Mouse (Mus musculus): ENCODE measurements at regions not wholly inside any gene's neighbourhood (a gene's known extent, or its start where the extent isn't known, plus 50 kb on each side); places are given as distances from the start of the nearest gene placed in this dataset.
A peak's percentile ranks its signal among the peaks of the same experiment; 100 is the strongest.

- H3K4me2 ChIP-seq = no peak overlapping the region
- H3K4me1 ChIP-seq = no peaks in the 10 kb centered on the region
- H3K27ac ChIP-seq = no peak overlapping the region
- H3K4me3 ChIP-seq = no peak overlapping the region
- ATAC-seq (replicated peaks) = no peak
- H3K27me3 ChIP-seq (replicated peaks) = no peaks in the 10 kb centered on the region
- H3K9ac ChIP-seq = no peak overlapping the region
- no peaks in the 10 kb centered on the region for H3K36me3 ChIP-seq (replicated peaks)
- H3K9me3 ChIP-seq = no peaks in the 10 kb centered on the region
- WGBS = 79% methylated on average over 4 of the region's 4 CpGs
Measured at GRCm38 (mm10) chr8:87075921-87076320, 190.9 kb upstream of the N4bp1 start.

GRCm38 (mm10) chr8:87071224-87071623, 186.2 kb upstream of the N4bp1 start:
- no peak for ATAC-seq (replicated peaks)
- Histone ChIP-seq H3K4me2 (no peak overlapping the region), H3K4me3 (no peak overlapping the region), H3K9me3 (no peaks in the 10 kb centered on the region), H3K27ac (no peak overlapping the region), H3K36me3 (replicated peaks) (no peaks in the 10 kb centered on the region), H3K27me3 (replicated peaks) (no peaks in the 10 kb centered on the region), H3K4me1 (no peaks in the 10 kb centered on the region), H3K9ac (no peak overlapping the region)

- Histone ChIP-seq H3K4me3 (no peak overlapping the region), H3K4me2 (no peak overlapping the region)
- no peak for ATAC-seq (replicated peaks)
Measured at GRCm38 (mm10) chr8:87067106-87067505, 182.0 kb upstream of the N4bp1 start.

DNA sequence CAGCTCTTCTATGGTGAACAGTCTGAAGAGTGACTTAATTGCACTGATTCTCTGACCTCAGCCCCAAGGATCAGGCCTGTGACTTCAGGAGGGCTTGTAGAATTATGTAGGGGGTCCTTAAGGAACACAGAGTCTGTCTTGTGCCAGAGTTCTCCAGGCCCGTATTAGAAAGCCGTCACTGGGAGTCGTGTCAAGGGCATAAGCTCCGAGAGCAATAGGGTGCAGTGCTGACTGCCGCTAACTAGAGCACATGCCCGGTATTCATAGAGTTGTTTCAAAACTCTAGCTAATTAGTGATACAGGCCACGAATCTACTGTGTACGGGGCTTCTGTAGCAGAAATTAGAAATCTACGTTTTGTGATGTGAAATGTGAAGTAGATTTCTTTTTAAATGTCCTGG, 179.7 kb upstream of the N4bp1 start:
- H3K4me1 ChIP-seq = peaks cover 14% of the 10 kb centered on the region
- H3K4me3 ChIP-seq = no peak overlapping the region
- WGBS = 72% methylated on average over 9 of the region's 9 CpGs
- H3K27ac ChIP-seq = peak overlapping the region; percentile 31; the same call in 1 of the 2 replicates
- H3K9ac ChIP-seq = no peak overlapping the region
- H3K27me3 ChIP-seq (replicated peaks) = no peaks in the 10 kb centered on the region
- H3K9me3 ChIP-seq = no peaks in the 10 kb centered on the region
- 0 out of 2 replicates have a peak, but pooled peaks have one; percentile 11 for ATAC-seq (replicated peaks)
- H3K4me2 ChIP-seq = no peak overlapping the region
- no peaks in the 10 kb centered on the region for H3K36me3 ChIP-seq (replicated peaks)

More at GRCm38 (mm10) chr8:87067106-87067505, 182.0 kb upstream of the N4bp1 start:
- peaks cover 14% of the 10 kb centered on the region for H3K4me1 ChIP-seq
- H3K9ac ChIP-seq = no peak overlapping the region
- H3K9me3 ChIP-seq = no peaks in the 10 kb centered on the region
- H3K27me3 ChIP-seq (replicated peaks) = no peaks in the 10 kb centered on the region
- H3K27ac ChIP-seq = no peak overlapping the region
- no peaks in the 10 kb centered on the region for H3K36me3 ChIP-seq (replicated peaks)

DNA sequence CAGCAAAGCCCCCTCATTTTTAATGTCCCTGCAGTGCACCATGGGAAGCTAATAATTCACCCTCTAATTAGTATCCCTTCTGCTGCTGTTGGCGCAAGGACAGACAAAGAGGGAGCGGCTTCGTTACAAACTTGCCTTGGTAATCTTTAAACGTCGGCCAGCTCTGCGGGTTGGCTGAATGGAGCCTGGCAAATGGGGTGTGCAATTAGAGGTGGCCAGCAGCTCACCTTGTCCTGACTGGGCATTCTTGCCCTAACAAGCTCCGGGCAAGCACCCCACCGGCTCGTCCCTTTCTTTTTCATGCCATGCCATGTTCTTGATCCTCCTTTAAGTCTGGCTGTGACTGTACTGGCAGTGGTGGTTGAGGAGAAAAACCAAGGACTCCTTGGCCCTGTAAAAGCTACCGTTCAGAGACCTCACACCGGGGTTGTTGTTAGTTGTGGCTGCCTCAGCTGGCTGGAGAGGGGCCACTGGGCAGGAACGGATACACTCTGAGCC, 179.2 kb upstream of the N4bp1 start:
- 36% methylated on average over 12 of the region's 12 CpGs for WGBS
- Histone ChIP-seq H3K9ac (no peak overlapping the region), H3K4me1 (peaks cover 14% of the 10 kb centered on the region), H3K27me3 (replicated peaks) (no peaks in the 10 kb centered on the region), H3K9me3 (no peaks in the 10 kb centered on the region), H3K36me3 (replicated peaks) (no peaks in the 10 kb centered on the region), H3K4me2 (no peak overlapping the region), H3K27ac (peak overlapping the region; percentile 31), H3K4me3 (no peak overlapping the region)
- peak; percentile 75 for ATAC-seq (replicated peaks)

GRCm38 (mm10) chr8:87063588-87063987, 178.5 kb upstream of the N4bp1 start:
- peak overlapping the region; percentile 37; the same call in 1 of the 2 replicates for H3K27ac ChIP-seq
- no peak overlapping the region for H3K4me3 ChIP-seq
- WGBS = 75% methylated on average over 4 of the region's 4 CpGs
- H3K4me1 ChIP-seq = peaks cover 14% of the 10 kb centered on the region
- no peak overlapping the region for H3K9ac ChIP-seq
- H3K9me3 ChIP-seq = no peaks in the 10 kb centered on the region
- ATAC-seq (replicated peaks) = no peak; the same call in 1 of the 2 replicates
- no peaks in the 10 kb centered on the region for H3K27me3 ChIP-seq (replicated peaks)
- H3K36me3 ChIP-seq (replicated peaks) = no peaks in the 10 kb centered on the region
- H3K4me2 ChIP-seq = no peak overlapping the region

GRCm38 (mm10) chr8:87049746-87050145, 164.7 kb upstream of the N4bp1 start:
- H3K9ac ChIP-seq = no peak overlapping the region
- no peaks in the 10 kb centered on the region for H3K27me3 ChIP-seq (replicated peaks)
- no peak overlapping the region for H3K4me3 ChIP-seq
- H3K27ac ChIP-seq = no peak overlapping the region
- H3K4me1 ChIP-seq = no peaks in the 10 kb centered on the region
- H3K9me3 ChIP-seq = no peaks in the 10 kb centered on the region
- no peak overlapping the region for H3K4me2 ChIP-seq
- no peaks in the 10 kb centered on the region for H3K36me3 ChIP-seq (replicated peaks)
- ATAC-seq (replicated peaks) = no peak
- WGBS = 72% methylated on average over 3 of the region's 3 CpGs

DNA sequence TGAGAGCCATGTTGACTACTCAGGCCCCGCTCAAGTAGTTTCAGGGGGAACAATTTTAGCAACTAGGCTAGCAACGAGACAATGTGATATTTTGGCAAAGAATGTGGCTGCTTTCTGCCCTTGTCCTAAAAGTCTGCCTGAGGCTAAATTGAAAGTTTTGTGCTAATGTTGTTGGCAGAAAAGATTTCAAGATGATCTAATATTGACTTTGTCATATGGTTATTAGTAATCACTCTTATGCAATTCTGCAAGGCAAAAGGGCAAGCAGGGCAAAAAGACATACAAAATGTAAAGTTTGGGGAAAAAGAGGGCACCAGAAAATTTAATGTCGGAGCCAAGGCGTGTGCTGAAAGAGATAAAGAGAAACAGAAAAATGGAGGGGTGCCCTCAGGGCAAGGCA, 164.1 kb upstream of the N4bp1 start:
- Histone ChIP-seq H3K27me3 (replicated peaks) (no peaks in the 10 kb centered on the region), H3K4me2 (no peak overlapping the region), H3K36me3 (replicated peaks) (no peaks in the 10 kb centered on the region), H3K9me3 (no peaks in the 10 kb centered on the region), H3K9ac (no peak overlapping the region), H3K4me1 (peaks cover 3% of the 10 kb centered on the region; the same call in 1 of the 2 replicates), H3K27ac (no peak overlapping the region), H3K4me3 (no peak overlapping the region)
- ATAC-seq (replicated peaks) = no peak
- 92% methylated on average over 4 of the region's 4 CpGs for WGBS

- Histone ChIP-seq H3K36me3 (replicated peaks) (no peaks in the 10 kb centered on the region), H3K9me3 (no peaks in the 10 kb centered on the region), H3K4me3 (no peak overlapping the region), H3K4me1 (peaks cover 6% of the 10 kb centered on the region; the same call in 1 of the 2 replicates), H3K9ac (no peak overlapping the region), H3K27me3 (replicated peaks) (no peaks in the 10 kb centered on the region), H3K27ac (no peak overlapping the region), H3K4me2 (no peak overlapping the region)
- 78% methylated on average over 4 of the region's 4 CpGs for WGBS
- ATAC-seq (replicated peaks) = no peak
Measured at GRCm38 (mm10) chr8:87046590-87046989, 161.5 kb upstream of the N4bp1 start.

DNA sequence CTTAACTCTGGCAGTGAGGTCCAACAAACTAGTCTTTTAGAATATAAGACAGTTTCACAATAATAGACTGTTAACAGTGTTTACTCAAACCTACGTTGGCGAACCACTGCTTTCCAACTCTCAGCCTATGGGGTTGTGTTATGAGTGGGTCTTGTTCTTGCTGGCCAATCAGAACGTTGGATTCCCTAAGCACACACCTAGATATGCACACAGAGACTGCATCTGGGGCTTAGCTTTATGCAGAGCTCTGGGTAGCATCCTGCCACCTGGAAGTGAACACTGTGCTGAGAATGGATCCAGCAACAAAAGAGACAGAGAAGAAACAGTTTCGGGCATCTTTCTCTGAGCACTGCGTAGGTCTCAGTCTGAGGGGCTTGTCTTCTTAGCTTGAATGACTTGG, 158.0 kb upstream of the N4bp1 start:
- H3K27me3 ChIP-seq (replicated peaks) = no peaks in the 10 kb centered on the region
- no peak overlapping the region for H3K4me2 ChIP-seq
- no peaks in the 10 kb centered on the region for H3K36me3 ChIP-seq (replicated peaks)
- ATAC-seq (replicated peaks) = no peak
- H3K9me3 ChIP-seq = no peaks in the 10 kb centered on the region
- no peak overlapping the region for H3K27ac ChIP-seq
- no peak overlapping the region for H3K4me3 ChIP-seq
- no peak overlapping the region for H3K9ac ChIP-seq
- 84% methylated on average over 5 of the region's 5 CpGs for WGBS
- H3K4me1 ChIP-seq = peaks cover 12% of the 10 kb centered on the region

DNA sequence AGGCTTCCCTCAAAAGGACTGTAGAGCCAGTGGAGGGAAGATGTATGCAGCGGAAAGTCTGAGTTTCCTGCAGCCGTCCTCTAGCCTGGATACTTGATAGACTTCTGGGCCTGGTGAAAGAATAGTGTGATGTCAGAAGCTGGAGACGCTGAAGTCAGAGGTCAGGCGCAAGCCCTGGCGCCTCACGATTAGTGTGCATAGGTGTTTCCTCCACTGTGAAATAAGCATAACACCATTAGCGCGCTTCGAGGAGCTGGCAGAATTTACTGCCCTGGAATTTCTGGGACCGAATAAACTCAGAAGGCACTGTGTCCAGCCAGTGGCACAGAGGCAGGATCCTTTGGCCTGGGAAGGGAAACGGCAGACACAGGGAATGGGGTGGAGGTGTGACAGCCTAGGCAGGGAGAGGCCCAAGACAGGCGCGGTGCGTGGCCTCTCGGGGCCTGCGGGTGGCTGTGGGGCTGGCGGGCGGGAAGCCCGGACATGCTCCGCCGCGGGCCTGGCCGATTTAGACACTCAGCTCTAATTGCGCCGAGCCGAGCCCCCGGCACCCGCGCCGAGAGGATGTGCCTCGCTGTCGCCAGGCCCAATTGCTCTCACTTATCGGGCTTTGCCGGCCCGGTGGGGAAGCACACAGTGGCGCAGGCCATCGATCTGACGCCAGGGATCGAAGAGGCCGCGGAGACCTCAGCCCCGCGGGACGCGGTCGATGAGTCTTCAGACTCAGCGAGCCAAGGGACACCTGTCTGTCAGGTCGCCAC, 152.7 kb upstream of the N4bp1 start:
- no peaks in the 10 kb centered on the region for H3K9me3 ChIP-seq
- peak overlapping the region; percentile 44 for H3K9ac ChIP-seq
- peak overlapping the region; percentile 34 for H3K4me3 ChIP-seq
- no peaks in the 10 kb centered on the region for H3K36me3 ChIP-seq (replicated peaks)
- H3K4me1 ChIP-seq = peaks cover 13% of the 10 kb centered on the region
- H3K27me3 ChIP-seq (replicated peaks) = no peaks in the 10 kb centered on the region
- 4% methylated on average over 48 of the region's 48 CpGs for WGBS
- peak; percentile 62 for ATAC-seq (replicated peaks)
- no peak overlapping the region for H3K27ac ChIP-seq
- peak overlapping the region; percentile 74 for H3K4me2 ChIP-seq

- H3K4me3 ChIP-seq = no peak overlapping the region
- peaks cover 13% of the 10 kb centered on the region for H3K4me1 ChIP-seq
- no peaks in the 10 kb centered on the region for H3K9me3 ChIP-seq
- no peak overlapping the region for H3K9ac ChIP-seq
- no peak overlapping the region for H3K27ac ChIP-seq
- H3K36me3 ChIP-seq (replicated peaks) = no peaks in the 10 kb centered on the region
- no peaks in the 10 kb centered on the region for H3K27me3 ChIP-seq (replicated peaks)
- no peak overlapping the region for H3K4me2 ChIP-seq
- 66% methylated on average over 10 of the region's 10 CpGs for WGBS
- ATAC-seq (replicated peaks) = no peak
Measured at GRCm38 (mm10) chr8:87035996-87036395, 150.9 kb upstream of the N4bp1 start.

GRCm38 (mm10) chr8:87028171-87028570, 143.1 kb upstream of the N4bp1 start:
- WGBS = 94% methylated on average over 1 of the region's 1 CpGs
- Histone ChIP-seq H3K27ac (no peak overlapping the region), H3K4me3 (no peak overlapping the region), H3K36me3 (replicated peaks) (no peaks in the 10 kb centered on the region), H3K4me1 (no peaks in the 10 kb centered on the region), H3K9me3 (no peaks in the 10 kb centered on the region), H3K27me3 (replicated peaks) (no peaks in the 10 kb centered on the region), H3K4me2 (no peak overlapping the region), H3K9ac (no peak overlapping the region)
- no peak for ATAC-seq (replicated peaks)
